31 mouse cellular contexts compared by ENCODE assay signal in the genomic region with DNA sequence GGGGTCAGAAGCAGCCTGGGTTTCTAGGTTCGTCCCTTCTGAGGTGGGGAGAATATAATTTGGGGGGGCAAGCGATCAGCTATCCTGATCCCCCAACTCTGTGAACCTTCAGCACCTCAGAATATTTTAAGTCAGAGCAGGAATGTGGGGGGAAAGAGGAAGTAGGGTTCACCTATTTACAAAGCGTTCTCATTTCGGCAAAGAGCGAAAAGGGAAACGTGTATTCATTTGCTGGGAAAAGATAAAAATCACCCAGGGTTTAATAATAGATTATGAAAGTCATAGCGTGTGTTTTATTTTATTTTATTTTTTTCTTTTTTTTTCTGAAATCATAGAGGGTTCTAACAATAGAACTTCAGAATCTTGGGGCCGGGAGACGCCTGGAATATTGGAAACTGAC. TPM values are rescaled to one million over a fixed set of nuclear protein-coding genes. Genes with fewer than 3 reads are reported as not detected.
DNase-seq lines count a peak whose midpoint lies in the region; ATAC-seq and TF ChIP-seq lines count a peak whose summit lies in the region.
"Had no signal": no experiment of that assay in that cellular context is flagged by ENCODE, and none has a peak within 500 bp of the region (broad histone marks: within the 10 kb centered on the region; RNA-seq: fewer than 3 reads in every experiment).

No protein-coding gene starts in this region.

- H3K4me3 ChIP-seq in heart, postnatal 0 days (ENCODE audit: low read depth, low read length) = no peak overlapping the region
- H3K4me3 ChIP-seq in neural tube, embryonic 13.5 days = no peak overlapping the region
- no peak overlapping the region for H3K4me3 ChIP-seq in neural tube, embryonic 15.5 days (replicated peaks)
- peak overlapping the region; percentile 67 for H3K4me3 ChIP-seq in limb, embryonic 10.5 days
- H3K4me3 ChIP-seq: erythroblast, embryonic 14.5 days; forebrain, embryonic 12.5 days; heart, embryonic 10.5 days; heart, embryonic 15.5 days; hindbrain, embryonic 10.5 days; hindbrain, embryonic 15.5 days; liver, embryonic 12.5 days; myocyte; neural tube, embryonic 12.5 days had no signal

- no peaks in the 10 kb centered on the region for H3K9me3 ChIP-seq in heart, postnatal 0 days (replicated peaks; ENCODE audit: control insufficient read depth, low read length)
- H3K9me3 ChIP-seq in neural tube, embryonic 13.5 days = no peaks in the 10 kb centered on the region
- no peaks in the 10 kb centered on the region for H3K9me3 ChIP-seq in neural tube, embryonic 15.5 days (replicated peaks)
- no peaks in the 10 kb centered on the region for H3K9me3 ChIP-seq in limb, embryonic 10.5 days (replicated peaks)
- H3K9me3 ChIP-seq: heart, embryonic 10.5 days; heart, embryonic 15.5 days; hindbrain, embryonic 15.5 days; neural tube, embryonic 12.5 days had no signal

- no peak for TF ChIP-seq CTCF in heart, postnatal 0 days (IDR thresholded peaks at IDR 0.05; ENCODE audit: low read depth)

- ATAC-seq in heart, postnatal 0 days (ENCODE audit: insufficient read depth, low read depth) = no peak
- ATAC-seq in neural tube, embryonic 13.5 days (ENCODE audit: low read depth) = no peak
- no peak for ATAC-seq in neural tube, embryonic 15.5 days (ENCODE audit: low FRiP score)
- 0 out of 2 replicates have a peak, but pooled peaks have one; percentile 33 for ATAC-seq in megakaryocyte, adult 5-6 weeks (ENCODE audit: poor library complexity, severe bottlenecking)
- no peak for ATAC-seq in CD4-positive, CD25-positive, alpha-beta regulatory T cell, adult 4 months
- ATAC-seq: forebrain, postnatal 0 days; liver, embryonic 12.5 days; lung, postnatal 0 days had no signal

- no peak for TF ChIP-seq EP300 in heart, postnatal 0 days (IDR thresholded peaks at IDR 0.05; ENCODE audit: low read depth)

- 0 out of 2 replicates have a peak, but pooled peaks cover 3% of the 10 kb centered on the region for H3K27me3 ChIP-seq in heart, postnatal 0 days (ENCODE audit: control insufficient read depth, insufficient read depth, low read length)
- peaks cover 34% of the 10 kb centered on the region for H3K27me3 ChIP-seq in neural tube, embryonic 13.5 days
- H3K27me3 ChIP-seq in neural tube, embryonic 15.5 days (replicated peaks) = peaks cover 15% of the 10 kb centered on the region; the same call in 1 of the 2 replicates
- no peaks in the 10 kb centered on the region for H3K27me3 ChIP-seq in limb, embryonic 10.5 days (ENCODE audit: low read depth, poor library complexity, severe bottlenecking)

- WGBS in heart, postnatal 0 days = 54% methylated on average over 9 of the region's 9 CpGs
- 73% methylated on average over 9 of the region's 9 CpGs for WGBS in neural tube, embryonic 13.5 days
- 70% methylated on average over 9 of the region's 9 CpGs for WGBS in neural tube, embryonic 15.5 days
- 74% methylated on average over 9 of the region's 9 CpGs for WGBS in limb, embryonic 10.5 days

- 0 out of 2 replicates have a peak, but pooled peaks cover 3% of the 10 kb centered on the region for H3K4me1 ChIP-seq in heart, postnatal 0 days (ENCODE audit: control insufficient read depth, insufficient read depth)
- H3K4me1 ChIP-seq in neural tube, embryonic 13.5 days (replicated peaks) = peaks cover 22% of the 10 kb centered on the region
- peaks cover 13% of the 10 kb centered on the region for H3K4me1 ChIP-seq in neural tube, embryonic 15.5 days
- H3K4me1 ChIP-seq in limb, embryonic 10.5 days = peaks cover 76% of the 10 kb centered on the region

- H3K9ac ChIP-seq in heart, postnatal 0 days (replicated peaks; ENCODE audit: low read depth, low read length) = no peak overlapping the region
- 0 out of 2 replicates have a peak overlapping the region, but pooled peaks have one; percentile 43 for H3K9ac ChIP-seq in neural tube, embryonic 13.5 days
- H3K9ac ChIP-seq in neural tube, embryonic 15.5 days (replicated peaks) = no peak overlapping the region
- H3K9ac ChIP-seq: forebrain, postnatal 0 days; heart, embryonic 15.5 days; hindbrain, embryonic 15.5 days; liver, embryonic 12.5 days; neural tube, embryonic 12.5 days had no signal

- peak overlapping the region; percentile 67; the same call in 1 of the 2 replicates for H3K4me2 ChIP-seq in heart, postnatal 0 days (ENCODE audit: low read depth, low read length)
- H3K4me2 ChIP-seq in neural tube, embryonic 13.5 days = no peak overlapping the region
- H3K4me2 ChIP-seq in neural tube, embryonic 15.5 days = no peak overlapping the region
- H3K4me2 ChIP-seq: forebrain, embryonic 12.5 days; hindbrain, embryonic 15.5 days; liver, embryonic 12.5 days; neural tube, embryonic 12.5 days had no signal

- no peak overlapping the region for H3K27ac ChIP-seq in heart, postnatal 0 days (ENCODE audit: low read depth)
- no peak overlapping the region for H3K27ac ChIP-seq in neural tube, embryonic 13.5 days (replicated peaks)
- no peak overlapping the region for H3K27ac ChIP-seq in neural tube, embryonic 15.5 days (replicated peaks)
- H3K27ac ChIP-seq in limb, embryonic 10.5 days = peak overlapping the region; percentile 81
- H3K27ac ChIP-seq: forebrain, embryonic 12.5 days; heart, embryonic 10.5 days; heart, embryonic 15.5 days; hindbrain, embryonic 15.5 days; liver, embryonic 12.5 days; macrophage; neural tube, embryonic 12.5 days had no signal

- intact Hi-C loops in heart, postnatal 36 days (cut with DNase I) = no loop called here

- no peak for DNase-seq in heart, postnatal 0 days (ENCODE audit: low spot score)
- no peak for DNase-seq in heart, postnatal 36 days
- DNase-seq in limb, embryonic 10.5 days (ENCODE audit: low spot score) = no peak
- DNase-seq in thymus, postnatal 14 days = no peak
- DNase-seq: adrenal gland, adult 8-10 months; cerebellum, adult 9-11 months; embryo, embryonic 11 days; forebrain, postnatal 0 days; gastrocnemius, postnatal 14 days; kidney, adult 8-10 months; kidney, postnatal 14 days; lung, adult 18-20 months; midbrain, embryonic 14.5 days; thymus, adult 2 months; thymus, postnatal 4 days had no signal

- no peaks in the 10 kb centered on the region for H3K36me3 ChIP-seq in heart, postnatal 0 days (replicated peaks; ENCODE audit: control insufficient read depth, insufficient read depth, low read length)
- no peaks in the 10 kb centered on the region for H3K36me3 ChIP-seq in neural tube, embryonic 13.5 days
- H3K36me3 ChIP-seq in neural tube, embryonic 15.5 days = no peaks in the 10 kb centered on the region
- H3K36me3 ChIP-seq in limb, embryonic 10.5 days = no peaks in the 10 kb centered on the region
- H3K36me3 ChIP-seq: forebrain, embryonic 12.5 days; heart, embryonic 10.5 days; heart, embryonic 15.5 days; hindbrain, embryonic 10.5 days; hindbrain, embryonic 15.5 days; liver, embryonic 12.5 days; neural tube, embryonic 12.5 days had no signal

RNA-seq across cellular contexts. Expression of a gene that starts 2.6 kb away (rescaled TPM):
- 3.5 and 10.6 TPM in 2 replicates for total RNA-seq in heart, postnatal 0 days (2014; rRNA removed; ENCODE audit: low replicate concordance)
- polyA plus RNA-seq in heart, postnatal 0 days (2015; fragmentation: Nextera tagmentation; extraction: Ambion mirVana) = 3.6 TPM in 2 replicates
- 10 to 100 TPM in 1 of 2 experiments, 1 to 10 TPM in 1; 7.9 to 10.6 TPM for total RNA-seq in heart, postnatal 36 days (2021)
- 2.0 and 2.6 TPM in 2 replicates for polyA plus RNA-seq in neural tube, embryonic 13.5 days (2015; fragmentation: Nextera tagmentation; extraction: Ambion mirVana)
- polyA plus RNA-seq in neural tube, embryonic 15.5 days (2015; fragmentation: Nextera tagmentation; extraction: Ambion mirVana) = 3.1 and 3.3 TPM in 2 replicates
- 6.5 and 8.5 TPM in 2 replicates for polyA plus RNA-seq in limb, embryonic 10.5 days (2016; fragmentation: Nextera tagmentation; extraction: Ambion mirVana)
- total RNA-seq in megakaryocyte, adult 5-6 weeks (2015) = not detected in 2 replicates
- 0.12 TPM in 1 of 2 replicates, not detected in the other for total RNA-seq in megakaryocyte, adult 5-6 weeks (2017)
- under 1 TPM in 1 of 2 experiments, not detected in 1; 0.11 TPM for polyA plus RNA-seq in CD4-positive, CD25-positive, alpha-beta regulatory T cell, adult 4 months (2017; shearing (Covaris generic))
- total RNA-seq: granulocyte monocyte progenitor cell, adult 5-6 weeks had no signal
- polyA plus RNA-seq: erythroblast, embryonic 14.5 days had no signal

RNA-seq across cellular contexts. Expression of a gene that starts 13.2 kb away (rescaled TPM):
- total RNA-seq in heart, postnatal 0 days (2014; rRNA removed; ENCODE audit: low replicate concordance) = 52.9 and 56.4 TPM in 2 replicates
- polyA plus RNA-seq in heart, postnatal 0 days (2015; fragmentation: Nextera tagmentation; extraction: Ambion mirVana) = 37.6 and 40.5 TPM in 2 replicates
- total RNA-seq in heart, postnatal 36 days (2021) = 10 to 100 TPM; 53.9 to 62.9 TPM
- 38.7 and 39.9 TPM in 2 replicates for polyA plus RNA-seq in neural tube, embryonic 13.5 days (2015; fragmentation: Nextera tagmentation; extraction: Ambion mirVana)
- 37.8 and 37.9 TPM in 2 replicates for polyA plus RNA-seq in neural tube, embryonic 15.5 days (2015; fragmentation: Nextera tagmentation; extraction: Ambion mirVana)
- polyA plus RNA-seq in limb, embryonic 10.5 days (2016; fragmentation: Nextera tagmentation; extraction: Ambion mirVana) = 45.7 and 48.7 TPM in 2 replicates
- 12.3 and 15.7 TPM in 2 replicates for total RNA-seq in megakaryocyte, adult 5-6 weeks (2015)
- 18.2 and 20.7 TPM in 2 replicates for total RNA-seq in megakaryocyte, adult 5-6 weeks (2017)
- polyA plus RNA-seq in CD4-positive, CD25-positive, alpha-beta regulatory T cell, adult 4 months (2017; shearing (Covaris generic)) = 10 to 100 TPM; 15.2 to 24.0 TPM

RNA-seq across cellular contexts. Expression of a gene that starts 38.7 kb away (rescaled TPM):
- 34.8 and 58.9 TPM in 2 replicates for total RNA-seq in heart, postnatal 0 days (2014; rRNA removed; ENCODE audit: low replicate concordance)
- 23.7 and 26.8 TPM in 2 replicates for polyA plus RNA-seq in heart, postnatal 0 days (2015; fragmentation: Nextera tagmentation; extraction: Ambion mirVana)
- total RNA-seq in heart, postnatal 36 days (2021) = 10 to 100 TPM; 34.3 to 44.4 TPM
- polyA plus RNA-seq in neural tube, embryonic 13.5 days (2015; fragmentation: Nextera tagmentation; extraction: Ambion mirVana) = 6.8 and 8.1 TPM in 2 replicates
- polyA plus RNA-seq in neural tube, embryonic 15.5 days (2015; fragmentation: Nextera tagmentation; extraction: Ambion mirVana) = 11.6 and 13.3 TPM in 2 replicates
- 3.2 and 6.4 TPM in 2 replicates for polyA plus RNA-seq in limb, embryonic 10.5 days (2016; fragmentation: Nextera tagmentation; extraction: Ambion mirVana)
- 5.2 and 9.1 TPM in 2 replicates for total RNA-seq in megakaryocyte, adult 5-6 weeks (2015)
- total RNA-seq in megakaryocyte, adult 5-6 weeks (2017) = 8.7 and 13.4 TPM in 2 replicates
- 10 to 100 TPM in 1 of 2 experiments, 1 to 10 TPM in 1; 10.0 to 30.1 TPM for polyA plus RNA-seq in CD4-positive, CD25-positive, alpha-beta regulatory T cell, adult 4 months (2017; shearing (Covaris generic))

RNA-seq across cellular contexts. Expression of a gene that starts 49.0 kb away (rescaled TPM):
- total RNA-seq in heart, postnatal 0 days (2014; rRNA removed; ENCODE audit: low replicate concordance) = 24.9 and 27.6 TPM in 2 replicates
- polyA plus RNA-seq in heart, postnatal 0 days (2015; fragmentation: Nextera tagmentation; extraction: Ambion mirVana) = 5.4 and 7.0 TPM in 2 replicates
- total RNA-seq in heart, postnatal 36 days (2021) = under 1 TPM in 1 of 2 experiments, not detected in 1; 0.14 TPM
- polyA plus RNA-seq in neural tube, embryonic 13.5 days (2015; fragmentation: Nextera tagmentation; extraction: Ambion mirVana) = 1.3 and 1.4 TPM in 2 replicates
- polyA plus RNA-seq in neural tube, embryonic 15.5 days (2015; fragmentation: Nextera tagmentation; extraction: Ambion mirVana) = 1.2 and 2.1 TPM in 2 replicates
- 0.06 and 0.09 TPM in 2 replicates for polyA plus RNA-seq in limb, embryonic 10.5 days (2016; fragmentation: Nextera tagmentation; extraction: Ambion mirVana)
- not detected in 2 replicates for total RNA-seq in megakaryocyte, adult 5-6 weeks (2015)
- total RNA-seq in megakaryocyte, adult 5-6 weeks (2017) = not detected in 2 replicates
- polyA plus RNA-seq in CD4-positive, CD25-positive, alpha-beta regulatory T cell, adult 4 months (2017; shearing (Covaris generic)) = not detected
- polyA plus RNA-seq: erythroblast, embryonic 14.5 days; macrophage had no signal

RNA-seq across cellular contexts. Expression of a gene that starts 56.7 kb away (rescaled TPM):
- 115 and 127 TPM in 2 replicates for total RNA-seq in heart, postnatal 0 days (2014; rRNA removed; ENCODE audit: low replicate concordance)
- polyA plus RNA-seq in heart, postnatal 0 days (2015; fragmentation: Nextera tagmentation; extraction: Ambion mirVana) = 67.7 and 72.2 TPM in 2 replicates
- total RNA-seq in heart, postnatal 36 days (2021) = 10 to 100 TPM; 32.6 to 36.1 TPM
- polyA plus RNA-seq in neural tube, embryonic 13.5 days (2015; fragmentation: Nextera tagmentation; extraction: Ambion mirVana) = 41.2 and 46.3 TPM in 2 replicates
- 40.9 and 55.5 TPM in 2 replicates for polyA plus RNA-seq in neural tube, embryonic 15.5 days (2015; fragmentation: Nextera tagmentation; extraction: Ambion mirVana)
- 68.1 and 75.7 TPM in 2 replicates for polyA plus RNA-seq in limb, embryonic 10.5 days (2016; fragmentation: Nextera tagmentation; extraction: Ambion mirVana)
- total RNA-seq in megakaryocyte, adult 5-6 weeks (2015) = 122 and 129 TPM in 2 replicates
- 180 and 227 TPM in 2 replicates for total RNA-seq in megakaryocyte, adult 5-6 weeks (2017)
- 100 to 1,000 TPM in 1 of 2 experiments, 10 to 100 TPM in 1; 52.3 to 109 TPM for polyA plus RNA-seq in CD4-positive, CD25-positive, alpha-beta regulatory T cell, adult 4 months (2017; shearing (Covaris generic))
